Mouse (Mus musculus) ES-Bruce4 (cell line): ENCODE results near the gene Gm26602.

ENCODE experiments used
- EP300 ChIP-seq: IDR thresholded peaks from 2 replicates; pipeline ENCODE4 v1.6.1; 2011; ENCODE audit warnings: low read depth, low read length; ENCODE audit not compliant: insufficient read depth
- POLR2A ChIP-seq: IDR thresholded peaks from one replicate; pipeline ENCODE4 v1.8.1; 2011; ENCODE audit warnings: low read length; ENCODE audit not compliant: insufficient read depth

DNA sequence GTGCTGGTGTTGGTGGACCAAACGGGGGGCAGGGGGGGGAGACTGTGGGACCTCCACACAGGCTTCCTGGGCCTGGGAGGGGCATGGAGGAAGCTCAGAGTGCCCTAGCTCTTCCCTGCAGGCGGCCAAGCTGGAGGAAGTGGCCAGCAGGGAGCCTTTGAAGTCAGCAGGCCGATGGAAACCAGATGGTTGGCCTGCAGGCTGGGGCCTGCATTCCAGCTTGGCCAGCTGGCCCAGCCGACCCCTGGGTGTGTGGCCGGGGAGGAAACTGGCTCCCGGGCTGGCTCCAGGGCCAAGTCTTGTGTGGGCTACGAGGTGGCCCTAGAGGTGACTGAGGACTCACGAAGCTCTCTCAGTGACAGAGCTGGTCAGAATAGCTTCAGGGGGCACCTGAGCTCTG lies 22.1 kb downstream of the Gm26602 start:
- TF ChIP-seq POLR2A, result no peak
- TF ChIP-seq EP300, result no peak
